Mouse (Mus musculus) forebrain, embryonic 13.5 days (tissue): ENCODE results near the gene Olfr459. TPM values are rescaled to one million over a fixed set of nuclear protein-coding genes. Genes with fewer than 3 reads are reported as not detected.

Experiments used
- ATAC-seq: fragments of 200-750 bp; cut with Nextera tagmentation; 2 replicates; pipeline ENCODE4 v1.8.0; 2017
- H3K27ac ChIP-seq: fragments of 300-500 bp; sonication (generic); 2 replicates; pipeline ENCODE4 v1.5.1; 2015; ENCODE audit warnings: inconsistent platforms, mild to moderate bottlenecking, moderate library complexity
- H3K27me3 ChIP-seq: fragments of 300-500 bp; sonication (generic); 2 replicates; pipeline ENCODE4 v1.6.1; 2015; ENCODE audit warnings: mild to moderate bottlenecking, inconsistent platforms
- H3K36me3 ChIP-seq: fragments of 300-500 bp; sonication (generic); 2 replicates; pipeline ENCODE4 v1.6.1; 2015; ENCODE audit warnings: mild to moderate bottlenecking, inconsistent platforms; ENCODE audit not compliant: poor library complexity, severe bottlenecking
- H3K4me1 ChIP-seq: fragments of 300-500 bp; sonication (generic); 2 replicates; pipeline ENCODE4 v1.6.1; 2015; ENCODE audit warnings: inconsistent platforms
- H3K4me2 ChIP-seq: fragments of 300-500 bp; sonication (generic); 2 replicates; pipeline ENCODE4 v1.6.1; 2015; ENCODE audit warnings: inconsistent platforms, mild to moderate bottlenecking, moderate library complexity
- H3K4me3 ChIP-seq: fragments of 300-500 bp; sonication (generic); 2 replicates; pipeline ENCODE4 v1.5.1; 2015; ENCODE audit warnings: mild to moderate bottlenecking, inconsistent platforms
- H3K9ac ChIP-seq: fragments of 300-500 bp; sonication (generic); 2 replicates; pipeline ENCODE4 v1.6.1; 2015; ENCODE audit warnings: mild to moderate bottlenecking, inconsistent platforms
- H3K9me3 ChIP-seq: fragments of 300-500 bp; sonication (generic); replicated peaks from 2 replicates; pipeline ENCODE4 v1.6.1; 2016; ENCODE audit warnings: inconsistent platforms
- WGBS: fragments of 180-500 bp; shearing (Covaris S2); methylation state at CpG from one replicate; pipeline ENCODE4 v1.1.7; 2015; 5-methylcytosine and 5-hydroxymethylcytosine counted together
- polyA plus RNA-seq: library from polyadenylated mRNA; unstranded; fragments of >200 nt; fragmentation: Nextera tagmentation; extraction: Ambion mirVana; gene quantifications from 2 replicates; pipeline ENCODE4 v1.2.1, GENCODE M21; 2015

Olfr459 gene
- polyA plus RNA-seq, result not detected in 2 replicates

DNA sequence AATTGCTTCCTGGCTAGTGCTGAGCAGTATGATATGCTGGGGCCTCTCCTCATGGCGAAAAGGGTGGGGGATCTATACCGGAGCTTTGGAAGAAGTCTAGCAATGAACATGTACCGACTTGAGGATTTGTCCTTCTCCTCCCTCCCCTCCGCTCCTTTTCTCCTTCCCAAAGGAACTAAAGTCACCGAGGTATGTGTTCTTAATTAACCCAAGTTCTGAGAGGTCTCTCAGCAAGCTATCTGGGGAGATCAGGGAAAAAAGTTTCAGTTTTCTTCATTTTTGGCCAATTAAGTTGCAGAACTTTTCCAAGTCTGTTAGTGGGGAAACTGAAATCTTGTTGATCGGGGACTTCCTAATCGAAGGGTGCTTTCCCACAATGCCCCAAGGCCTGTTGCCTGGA lies at the start of gene Olfr459:
Gene Olfr459, minus strand, starts transcription at position 101 of the 400 bp plus-strand sequence.
- ATAC-seq, result no peak
- Histone ChIP-seq H3K27ac (no peak within 1 kb of the TSS), H3K36me3 (no peaks in the 10 kb centered on the region), H3K4me1 (no peaks in the 10 kb centered on the region), H3K4me3 (no peak within 1 kb of the TSS), H3K27me3 (no peaks in the 10 kb centered on the region), H3K4me2 (no peak within 1 kb of the TSS), H3K9me3 (no peaks in the 10 kb centered on the region), H3K9ac (no peak within 1 kb of the TSS)
- 81% methylated on average over 7 of the region's 7 CpGs for WGBS

- ATAC-seq, result no peak
- H3K4me3 ChIP-seq, result no peak overlapping the region
- H3K27ac ChIP-seq, result no peak overlapping the region
These were observed 49.1 kb upstream of the Olfr459 start for GRCm38 (mm10) chr6:41824086-41824485.

DNA sequence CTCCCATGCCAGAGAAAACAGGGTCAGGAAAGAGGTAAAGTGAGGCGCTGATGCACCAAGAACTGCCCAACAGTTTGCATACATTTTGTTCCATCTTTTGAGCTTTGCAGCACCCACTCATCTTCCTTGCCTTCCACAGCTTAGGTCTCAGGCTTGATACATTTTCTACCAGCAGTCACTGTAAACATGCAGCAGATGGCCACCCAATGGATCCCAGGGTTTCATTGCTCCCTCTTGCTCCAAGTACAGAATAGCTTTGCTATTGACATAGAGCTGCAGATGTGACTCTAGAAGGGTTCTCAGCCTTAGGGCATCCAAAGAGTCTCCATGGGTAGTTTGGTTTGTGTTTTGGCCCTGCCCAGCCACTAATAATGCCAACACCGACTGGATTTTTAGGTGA lies 11.7 kb upstream of the Olfr459 start:
- WGBS, result 79% methylated on average over 2 of the region's 2 CpGs

More at GRCm38 (mm10) chr6:41824086-41824485, 49.1 kb upstream of the Olfr459 start:
- H3K4me1 ChIP-seq, result no peaks in the 10 kb centered on the region
- no peaks in the 10 kb centered on the region for H3K9me3 ChIP-seq
- H3K4me2 ChIP-seq, result no peak overlapping the region
- H3K9ac ChIP-seq, result no peak overlapping the region
- no peaks in the 10 kb centered on the region for H3K36me3 ChIP-seq
- no peaks in the 10 kb centered on the region for H3K27me3 ChIP-seq

GRCm38 (mm10) chr6:41775721-41776120 lies 744 bp upstream of the Olfr459 start:
- Histone ChIP-seq H3K4me2 (no peak overlapping the region), H3K4me1 (no peaks in the 10 kb centered on the region), H3K27ac (no peak overlapping the region), H3K4me3 (no peak overlapping the region), H3K9me3 (no peaks in the 10 kb centered on the region), H3K36me3 (no peaks in the 10 kb centered on the region), H3K9ac (no peak overlapping the region), H3K27me3 (no peaks in the 10 kb centered on the region)
- ATAC-seq, result peak; percentile 83; the same call in 1 of the 2 replicates
- 82% methylated on average over 6 of the region's 6 CpGs for WGBS

More for the DNA sequence above, 11.7 kb upstream of the Olfr459 start:
- Histone ChIP-seq H3K9ac (no peak overlapping the region), H3K36me3 (no peaks in the 10 kb centered on the region), H3K27ac (no peak overlapping the region), H3K4me1 (no peaks in the 10 kb centered on the region), H3K4me3 (no peak overlapping the region), H3K9me3 (no peaks in the 10 kb centered on the region), H3K4me2 (no peak overlapping the region), H3K27me3 (no peaks in the 10 kb centered on the region)
- no peak for ATAC-seq

GRCm38 (mm10) chr6:41769872-41770271 lies 5.1 kb downstream of the Olfr459 start:
- H3K4me1 ChIP-seq, result no peaks in the 10 kb centered on the region
- no peaks in the 10 kb centered on the region for H3K9me3 ChIP-seq
- WGBS, result 90% methylated on average over 1 of the region's 1 CpGs
- H3K36me3 ChIP-seq, result no peaks in the 10 kb centered on the region
- ATAC-seq, result no peak
- H3K4me3 ChIP-seq, result no peak overlapping the region
- no peak overlapping the region for H3K4me2 ChIP-seq
- no peaks in the 10 kb centered on the region for H3K27me3 ChIP-seq
- no peak overlapping the region for H3K27ac ChIP-seq
- no peak overlapping the region for H3K9ac ChIP-seq

DNA sequence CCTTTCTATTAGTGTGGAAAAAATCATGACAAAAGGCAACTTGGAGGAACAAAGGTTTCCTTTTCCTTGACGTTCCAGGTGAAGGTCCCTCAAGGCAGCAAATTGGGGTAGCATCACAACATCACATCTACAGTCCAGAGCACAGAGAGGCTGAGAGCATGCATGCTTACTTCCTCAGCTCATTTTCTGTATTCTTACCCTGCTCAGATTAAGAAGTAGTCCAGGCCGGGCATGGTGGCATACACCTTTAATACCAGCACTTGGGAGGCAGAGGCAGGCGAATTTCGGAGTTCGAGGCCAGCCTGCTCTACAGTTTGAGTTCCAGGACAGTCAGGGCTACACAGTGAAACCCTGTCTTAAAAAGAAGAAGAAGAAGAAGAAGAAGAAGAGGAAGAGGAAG lies 10.7 kb downstream of the Olfr459 start:
- no peaks in the 10 kb centered on the region for H3K36me3 ChIP-seq
- no peak overlapping the region for H3K4me2 ChIP-seq
- no peak overlapping the region for H3K27ac ChIP-seq
- no peaks in the 10 kb centered on the region for H3K27me3 ChIP-seq
- no peak for ATAC-seq
- H3K4me3 ChIP-seq, result no peak overlapping the region
- H3K4me1 ChIP-seq, result no peaks in the 10 kb centered on the region
- WGBS, result 91% methylated on average over 5 of the region's 5 CpGs
- H3K9ac ChIP-seq, result no peak overlapping the region
- H3K9me3 ChIP-seq, result no peaks in the 10 kb centered on the region

GRCm38 (mm10) chr6:41762370-41762757 lies 12.6 kb downstream of the Olfr459 start:
- Histone ChIP-seq H3K27ac (no peak overlapping the region), H3K9ac (no peak overlapping the region), H3K4me2 (no peak overlapping the region), H3K36me3 (no peaks in the 10 kb centered on the region), H3K27me3 (no peaks in the 10 kb centered on the region), H3K9me3 (no peaks in the 10 kb centered on the region), H3K4me1 (no peaks in the 10 kb centered on the region), H3K4me3 (no peak overlapping the region)
- 89% methylated on average over 1 of the region's 1 CpGs for WGBS
- ATAC-seq, result no peak; the same call in 1 of the 2 replicates

DNA sequence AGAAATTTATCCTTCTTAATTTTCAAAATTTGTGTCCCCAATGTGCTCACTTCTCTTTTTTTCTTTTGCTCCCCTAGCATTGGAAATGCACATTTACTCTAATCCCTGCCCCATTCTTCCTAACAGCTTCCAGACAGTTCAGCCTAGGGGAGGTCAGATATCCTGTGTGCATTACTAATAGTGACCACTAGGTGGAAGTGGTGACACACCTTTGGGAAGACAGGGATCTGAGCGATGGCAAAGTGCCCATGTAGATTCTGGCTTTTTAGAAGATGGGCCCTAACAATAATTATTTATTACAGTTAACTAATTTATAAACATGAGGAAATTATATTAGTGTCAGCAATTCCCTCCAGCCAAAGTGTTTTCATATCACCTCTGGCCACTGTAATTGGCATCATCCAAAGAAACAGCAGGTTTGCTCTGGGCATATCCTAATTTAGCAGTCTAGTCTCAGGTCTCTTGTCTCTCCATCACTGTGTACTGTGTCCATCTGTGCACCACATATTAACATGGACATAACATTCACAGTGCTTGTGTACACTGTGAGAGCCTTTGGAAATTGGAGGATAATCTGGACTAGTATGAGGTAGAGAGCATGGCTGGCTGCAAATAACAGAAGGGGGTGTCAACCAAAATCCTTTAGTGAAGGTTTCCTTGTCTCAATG lies 13.1 kb downstream of the Olfr459 start:
- no peak overlapping the region for H3K9ac ChIP-seq
- no peaks in the 10 kb centered on the region for H3K36me3 ChIP-seq
- H3K4me1 ChIP-seq, result no peaks in the 10 kb centered on the region
- H3K4me3 ChIP-seq, result no peak overlapping the region
- H3K27ac ChIP-seq, result no peak overlapping the region
- H3K27me3 ChIP-seq, result no peaks in the 10 kb centered on the region
- WGBS, result 3% methylated on average over 1 of the region's 1 CpGs
- ATAC-seq, result peak; percentile 96
- H3K9me3 ChIP-seq, result no peaks in the 10 kb centered on the region
- H3K4me2 ChIP-seq, result no peak overlapping the region

DNA sequence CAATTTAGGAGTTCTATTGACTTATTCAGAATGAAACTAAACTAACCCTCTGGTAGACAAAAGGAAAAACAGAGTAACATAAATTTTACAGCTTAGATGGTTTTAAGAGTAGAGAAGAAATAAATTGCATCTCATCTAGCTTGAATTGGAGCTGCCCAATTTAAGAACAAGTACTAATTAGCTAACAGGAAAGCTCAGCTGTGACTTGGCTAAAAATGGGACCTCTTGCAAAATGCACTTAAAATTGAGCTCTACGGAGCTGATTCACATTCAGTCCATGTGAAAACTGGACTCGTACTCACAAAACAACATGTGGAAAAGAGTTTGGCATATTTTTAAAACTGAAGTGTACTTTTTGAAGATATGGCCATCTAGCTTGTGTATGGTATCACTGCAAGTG lies 15.4 kb downstream of the Olfr459 start:
- H3K36me3 ChIP-seq, result no peaks in the 10 kb centered on the region
- ATAC-seq, result no peak
- no peak overlapping the region for H3K9ac ChIP-seq
- H3K27me3 ChIP-seq, result no peaks in the 10 kb centered on the region
- H3K27ac ChIP-seq, result no peak overlapping the region
- H3K9me3 ChIP-seq, result no peaks in the 10 kb centered on the region
- no peak overlapping the region for H3K4me2 ChIP-seq
- H3K4me1 ChIP-seq, result no peaks in the 10 kb centered on the region
- 83% methylated on average over 2 of the region's 2 CpGs for WGBS
- H3K4me3 ChIP-seq, result no peak overlapping the region

DNA sequence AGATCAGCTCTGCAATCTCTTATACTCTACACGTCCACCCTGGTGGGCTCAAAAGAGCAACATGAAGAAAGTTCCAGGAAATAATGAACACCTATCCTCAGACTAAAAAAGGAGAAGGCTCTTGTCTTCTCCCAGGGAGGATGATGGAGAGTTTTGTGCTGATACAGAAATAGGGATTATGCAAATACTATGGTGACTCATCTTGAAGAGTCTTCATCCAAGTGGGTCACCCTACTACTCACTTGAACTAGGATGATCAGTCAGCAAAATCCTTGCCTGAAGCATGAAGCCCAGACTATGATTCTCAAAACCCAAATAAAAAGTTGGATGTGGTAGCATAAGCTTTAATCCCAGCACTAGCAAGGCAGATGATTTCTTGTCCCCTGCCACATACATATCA lies 16.6 kb downstream of the Olfr459 start:
- no peak overlapping the region for H3K27ac ChIP-seq

DNA sequence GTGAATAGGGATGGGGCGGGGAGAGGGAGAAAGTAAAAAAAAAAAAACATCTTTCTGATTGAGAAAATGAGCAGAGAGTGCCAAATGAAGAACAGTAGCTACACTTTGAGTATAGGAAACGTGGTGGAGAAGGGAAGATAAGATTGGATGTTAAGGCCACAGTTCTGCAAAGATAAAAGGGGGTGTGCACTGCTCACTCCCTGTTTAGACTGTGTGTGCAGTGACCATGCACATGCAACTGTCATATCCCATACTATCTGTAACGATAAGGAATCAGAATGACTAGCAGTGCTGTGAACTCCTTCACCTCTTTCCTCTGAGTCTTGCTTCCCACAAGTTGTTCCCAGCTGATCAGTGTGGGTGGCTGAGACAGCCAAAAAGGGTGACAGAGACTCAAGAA lies 17.8 kb downstream of the Olfr459 start:
- Histone ChIP-seq H3K4me3 (no peak overlapping the region), H3K4me2 (no peak overlapping the region), H3K9ac (no peak overlapping the region), H3K27ac (no peak overlapping the region), H3K4me1 (no peaks in the 10 kb centered on the region), H3K9me3 (no peaks in the 10 kb centered on the region), H3K36me3 (no peaks in the 10 kb centered on the region), H3K27me3 (no peaks in the 10 kb centered on the region)
- WGBS, result 85% methylated on average over 3 of the region's 3 CpGs
- ATAC-seq, result no peak

More for the DNA sequence above, 16.6 kb downstream of the Olfr459 start:
- Histone ChIP-seq H3K36me3 (no peaks in the 10 kb centered on the region), H3K4me1 (no peaks in the 10 kb centered on the region), H3K4me3 (no peak overlapping the region), H3K4me2 (no peak overlapping the region), H3K9me3 (no peaks in the 10 kb centered on the region), H3K27me3 (no peaks in the 10 kb centered on the region), H3K9ac (no peak overlapping the region)
- WGBS, result 86% methylated on average over 1 of the region's 1 CpGs
- no peak for ATAC-seq

DNA sequence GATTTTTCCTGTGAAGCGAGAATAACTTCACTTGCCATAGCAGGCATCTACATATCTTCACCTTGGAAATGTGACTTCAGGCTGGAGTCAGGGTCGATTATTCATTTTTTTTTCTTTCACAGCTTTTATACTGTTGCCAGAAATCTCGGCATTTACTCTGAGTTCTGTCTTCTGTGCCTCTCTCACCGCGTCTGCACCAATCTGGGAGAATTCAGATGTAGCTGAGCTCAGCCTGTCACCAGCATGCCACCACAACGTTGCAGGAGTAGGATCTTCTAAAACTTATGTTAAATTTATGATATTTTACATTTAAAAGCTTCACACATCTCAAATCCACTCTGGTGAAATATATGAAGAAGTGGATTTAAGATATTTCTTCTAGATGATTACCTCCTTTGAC lies 20.4 kb downstream of the Olfr459 start:
- Histone ChIP-seq H3K36me3 (no peaks in the 10 kb centered on the region), H3K27ac (no peak overlapping the region)
- 78% methylated on average over 6 of the region's 6 CpGs for WGBS

More for the DNA sequence above, 20.4 kb downstream of the Olfr459 start:
- Histone ChIP-seq H3K4me3 (no peak overlapping the region), H3K4me2 (no peak overlapping the region), H3K4me1 (no peaks in the 10 kb centered on the region), H3K9me3 (no peaks in the 10 kb centered on the region), H3K9ac (no peak overlapping the region), H3K27me3 (no peaks in the 10 kb centered on the region)
- no peak for ATAC-seq
